Comparison of ENCODE assay signal across 8 mouse cellular contexts in the genomic region with DNA sequence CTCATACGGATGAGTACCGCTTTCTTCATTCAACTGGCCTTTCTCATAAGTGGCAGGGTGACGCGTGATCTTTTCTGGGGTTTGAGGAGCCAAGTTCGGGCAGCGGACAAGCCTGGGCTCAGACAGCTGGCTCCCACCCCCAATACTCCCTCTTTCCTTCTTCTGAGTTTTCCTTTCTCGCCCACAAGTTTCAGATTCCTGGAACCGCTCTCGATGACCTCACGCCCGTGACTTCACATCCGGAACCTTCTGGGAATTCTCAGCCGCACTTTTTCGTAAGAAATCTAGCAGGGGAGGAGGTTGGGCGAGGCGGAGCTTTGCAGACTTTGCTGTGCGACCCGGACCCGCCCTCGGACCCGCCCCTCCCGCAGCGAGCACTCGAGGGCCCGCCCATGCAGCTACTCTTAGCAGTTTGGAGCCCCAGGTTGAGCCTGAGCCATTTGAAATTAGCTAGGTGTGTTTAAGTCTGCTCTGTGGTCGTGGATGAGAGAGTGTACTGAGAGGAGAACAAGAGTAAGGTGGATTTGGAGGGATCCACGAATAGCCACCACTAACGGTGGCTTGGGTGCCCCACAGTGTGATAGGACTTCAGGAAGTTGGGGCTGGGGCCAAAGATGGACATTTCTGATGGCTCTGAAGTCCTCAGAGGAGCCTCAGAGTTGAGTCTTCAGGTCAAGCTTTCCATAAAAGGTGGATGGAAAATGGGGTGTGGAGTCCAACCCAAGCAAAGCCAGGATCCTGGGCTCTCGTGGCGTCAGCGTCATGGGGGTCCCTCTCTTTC. TPM values are rescaled to one million over a fixed set of nuclear protein-coding genes. Genes with fewer than 3 reads are reported as not detected.
A peak's percentile ranks its signal among the peaks of the same experiment; 100 is the strongest.
DNase-seq lines count a peak whose midpoint lies in the region; ATAC-seq and TF ChIP-seq lines count a peak whose summit lies in the region.

No protein-coding gene starts in this region.

- no peaks in the 10 kb centered on the region; a peak in 1 of 4 replicates for H3K27me3 ChIP-seq in MEL (ENCODE audit: control insufficient read depth in 1 of 2, insufficient read depth in 2 of 2, low read length in 2 of 2)
- H3K27me3 ChIP-seq in hindbrain, embryonic 12.5 days, result peaks cover 7% of the 10 kb centered on the region; the same call in 1 of the 2 replicates

- no peak for TF ChIP-seq RAD21 in MEL (IDR thresholded peaks at IDR 0.05; ENCODE audit: low read depth, low read length)

- DNase-seq in MEL (ENCODE audit: low read depth, low spot score), result peak; percentile 87
- DNase-seq in brain, adult 2 months (ENCODE audit: low read depth, low spot score), result peak; percentile 81
- DNase-seq in frontal cortex, postnatal 36 days (ENCODE audit: low spot score in 2 of 2), result peak; percentile 71 to 77
- peak; percentile 69 to 79 for DNase-seq in left cerebral cortex, postnatal 36 days (ENCODE audit: low spot score in 2 of 2)
- DNase-seq in right cerebral cortex, postnatal 36 days (ENCODE audit: low spot score in 2 of 2), result peak; percentile 59 to 76
- DNase-seq in urinary bladder, postnatal 36 days (ENCODE audit: low spot score in 2 of 2), result peak; percentile 86 to 89

- peak overlapping the region; percentile 55 for H3K4me2 ChIP-seq in hindbrain, embryonic 12.5 days (replicated peaks)

- H3K9ac ChIP-seq in MEL (ENCODE audit: control insufficient read depth, low read depth, low read length, poor library complexity, severe bottlenecking), result peak overlapping the region; percentile 69
- H3K9ac ChIP-seq in hindbrain, embryonic 12.5 days, result peak overlapping the region; percentile 49

- peaks cover 0 to 5% of the 10 kb centered on the region in 2 experiments; a peak in 1 of 4 replicates for H3K4me1 ChIP-seq in MEL (ENCODE audit: control insufficient read depth in 1 of 2, insufficient read depth in 2 of 2, low read length in 2 of 2)
- peaks cover 8% of the 10 kb centered on the region; the same call in 1 of the 2 replicates for H3K4me1 ChIP-seq in hindbrain, embryonic 12.5 days

- peak overlapping the region; percentile 65 to 66 for H3K4me3 ChIP-seq in MEL (ENCODE audit: control insufficient read depth in 1 of 2, insufficient read depth in 1 of 2, low read depth in 2 of 2, low read length in 2 of 2)
- peak overlapping the region; percentile 27 for H3K4me3 ChIP-seq in hindbrain, embryonic 12.5 days

- H3K27ac ChIP-seq in MEL (ENCODE audit: control insufficient read depth, low read depth, low read length), result no peak overlapping the region
- no peak overlapping the region for H3K27ac ChIP-seq in hindbrain, embryonic 12.5 days

- 10% methylated on average over 31 of the region's 31 CpGs for WGBS in hindbrain, embryonic 12.5 days

- TF ChIP-seq EP300 in MEL (IDR thresholded peaks at IDR 0.05; ENCODE audit: low read depth in 1 of 2, low read length in 2 of 2), result no peak

- H3K79me2 ChIP-seq in MEL (ENCODE audit: control insufficient read depth, insufficient read depth, low read length, poor library complexity), result no peaks in the 10 kb centered on the region

- peaks cover 0 to 7% of the 10 kb centered on the region in 2 experiments; a peak in 1 of 4 replicates for H3K36me3 ChIP-seq in MEL (ENCODE audit: control insufficient read depth in 1 of 2, insufficient read depth in 2 of 2, low read length in 2 of 2)
- no peaks in the 10 kb centered on the region for H3K36me3 ChIP-seq in hindbrain, embryonic 12.5 days

- TF ChIP-seq CTCF in MEL (IDR thresholded peaks at IDR 0.05 in 2 of 3, conservative IDR thresholded peaks at IDR 0.05 in 1 of 3; ENCODE audit: control insufficient read depth in 1 of 3, insufficient read depth in 1 of 3, low read depth in 2 of 3, low read length in 3 of 3, poor library complexity in 1 of 3, severe bottlenecking in 1 of 3), result no peak

- TF ChIP-seq POLR2A in MEL (IDR thresholded peaks at IDR 0.05; ENCODE audit: control insufficient read depth in 1 of 2, insufficient read depth in 1 of 2, low read depth in 1 of 2, low read length in 2 of 2, poor library complexity in 1 of 2), result no peak

- ATAC-seq in hindbrain, embryonic 12.5 days (ENCODE audit: low FRiP score), result peak; percentile 66; the same call in 1 of the 2 replicates
- peak; percentile 94 for ATAC-seq in megakaryocyte-erythroid progenitor cell, adult 5-6 weeks (replicated peaks; ENCODE audit: low FRiP score, low TSS enrichment, poor library complexity, severe bottlenecking)

- no peaks in the 10 kb centered on the region for H3K9me3 ChIP-seq in MEL (replicated peaks; ENCODE audit: insufficient read depth, low read length)
- no peaks in the 10 kb centered on the region for H3K9me3 ChIP-seq in hindbrain, embryonic 12.5 days (replicated peaks)

- intact Hi-C loops in left cerebral cortex, postnatal 36 days (cut with DNase I), result no loop called here

TF ChIP-seq in MEL, 35 proteins besides CTCF, POLR2A, EP300 and RAD21:
- no peak for TF ChIP-seq TBP (IDR thresholded peaks at IDR 0.05; ENCODE audit: low read depth, low read length)
- TF ChIP-seq ETS1 (IDR thresholded peaks at IDR 0.05; ENCODE audit: low read depth, low read length), result peak; percentile 80
- peak; percentile 31; the same call in 1 of the 2 replicates for TF ChIP-seq HCFC1 (IDR thresholded peaks at IDR 0.05; ENCODE audit: low read depth, low read length)
- no peak for TF ChIP-seq SIN3A (IDR thresholded peaks at IDR 0.05; ENCODE audit: low read length)
- TF ChIP-seq TCF12 (IDR thresholded peaks at IDR 0.05; ENCODE audit: low read depth, low read length), result 0 out of 2 replicates have a peak, but pooled peaks have one; percentile 23

RNA-seq across cellular contexts. Expression of gene Csrnp1, which starts 17.7 kb away (rescaled TPM):
- total RNA-seq in MEL (2012; rRNA removed), result 3.7 and 4.1 TPM in 2 replicates
- polyA plus RNA-seq in MEL (2012; ENCODE audit: insufficient read depth in 1 of 2, insufficient read length in 2 of 2, low read depth in 1 of 2, low replicate concordance in 2 of 2, missing spikeins in 1 of 2), result 1 to 10 TPM in 1 of 2 experiments, not detected in 1; 8.1 TPM
- polyA plus RNA-seq in hindbrain, embryonic 12.5 days (2016; fragmentation: Nextera tagmentation; extraction: Ambion mirVana), result 2.6 and 2.8 TPM in 2 replicates
- total RNA-seq in left cerebral cortex, postnatal 36 days (2021), result 10 to 100 TPM; 12.5 to 19.1 TPM
- 1.6 and 3.1 TPM in 2 replicates for total RNA-seq in megakaryocyte-erythroid progenitor cell, adult 5-6 weeks (2014; fragmentation: Nextera tagmentation)
- 8.0 and 15.6 TPM in 2 replicates for total RNA-seq in megakaryocyte-erythroid progenitor cell, adult 5-6 weeks (2017)

RNA-seq across cellular contexts. Expression of gene Xirp1, which starts 21.3 kb away (rescaled TPM):
- not detected in 2 replicates for total RNA-seq in MEL (2012; rRNA removed)
- polyA plus RNA-seq in MEL (2012; ENCODE audit: insufficient read depth in 1 of 2, insufficient read length in 2 of 2, low read depth in 1 of 2, low replicate concordance in 2 of 2, missing spikeins in 1 of 2), result not detected
- polyA plus RNA-seq in hindbrain, embryonic 12.5 days (2016; fragmentation: Nextera tagmentation; extraction: Ambion mirVana), result 0.04 and 0.17 TPM in 2 replicates
- under 1 TPM in 1 of 2 experiments, not detected in 1; 0.15 TPM for total RNA-seq in left cerebral cortex, postnatal 36 days (2021)
- total RNA-seq in megakaryocyte-erythroid progenitor cell, adult 5-6 weeks (2014; fragmentation: Nextera tagmentation), result not detected in 2 replicates
- total RNA-seq in megakaryocyte-erythroid progenitor cell, adult 5-6 weeks (2017), result not detected in 2 replicates
